Mouse (Mus musculus) CH12.LX (cell line): ENCODE data around the gene Dennd1a.

Source experiments
- BHLHE40 ChIP-seq: IDR thresholded peaks from 2 replicates; pipeline ENCODE4 v1.6.1; 2011; ENCODE audit warnings: mild to moderate bottlenecking, low read depth, low read length, improper control_type of control experiment
- CHD2 ChIP-seq: IDR thresholded peaks from 2 replicates; pipeline ENCODE4 v1.6.1; 2011; ENCODE audit warnings: low read length, improper control_type of control experiment
- CTCF ChIP-seq, 2 experiments: IDR thresholded peaks in 1 of 2; conservative IDR thresholded peaks in 1 of 2; 2 replicates each; pipeline ENCODE4 v1.5.1; 2011 to 2012; ENCODE audit warnings: low read depth in 2 of 2, low read length in 2 of 2, improper control_type of control experiment in 1 of 2, inconsistent platforms in 1 of 2, mild to moderate bottlenecking in 1 of 2, moderate library complexity in 1 of 2
- E2F4 ChIP-seq: IDR thresholded peaks from 2 replicates; pipeline ENCODE4 v1.6.1; 2011; ENCODE audit warnings: low read depth, low read length, improper control_type of control experiment; ENCODE audit not compliant: insufficient replicate concordance
- EP300 ChIP-seq: IDR thresholded peaks from 2 replicates; pipeline ENCODE4 v1.6.1; 2011; ENCODE audit warnings: low read length, improper control_type of control experiment
- MAFK ChIP-seq: IDR thresholded peaks from 2 replicates; pipeline ENCODE4 v1.6.1; 2011; ENCODE audit warnings: low read length, improper control_type of control experiment; ENCODE audit not compliant: insufficient replicate concordance
- NRF1 ChIP-seq: IDR thresholded peaks from 2 replicates; pipeline ENCODE4 v1.6.1; 2014; ENCODE audit warnings: low read depth, mild to moderate bottlenecking, inconsistent platforms, low read length, improper control_type of control experiment, moderate library complexity
- POLR2A ChIP-seq: IDR thresholded peaks from 2 replicates; pipeline ENCODE4 v1.6.1; 2011; ENCODE audit warnings: low read depth, mild to moderate bottlenecking, improper control_type of control experiment, low read length
- POLR2AphosphoS2 ChIP-seq: IDR thresholded peaks from 2 replicates; pipeline ENCODE4 v1.6.1; 2011; ENCODE audit warnings: low read depth, low read length, improper control_type of control experiment
- USF1 ChIP-seq: IDR thresholded peaks from 2 replicates; pipeline ENCODE4 v1.6.1; 2014; ENCODE audit warnings: low read depth, mild to moderate bottlenecking, inconsistent platforms, low read length, improper control_type of control experiment
- USF2 ChIP-seq: conservative IDR thresholded peaks from 2 replicates; pipeline ENCODE4 v1.6.1; 2011; ENCODE audit warnings: low read depth, low read length, improper control_type of control experiment
- ZC3H11A ChIP-seq: IDR thresholded peaks from 2 replicates; pipeline ENCODE4 v1.6.1; 2012; ENCODE audit warnings: low read depth, mild to moderate bottlenecking, inconsistent platforms, low read length, improper control_type of control experiment
- ZNF384 ChIP-seq: IDR thresholded peaks from 2 replicates; pipeline ENCODE4 v1.6.1; 2012; ENCODE audit warnings: low read depth, low read length, improper control_type of control experiment, inconsistent platforms

DNA sequence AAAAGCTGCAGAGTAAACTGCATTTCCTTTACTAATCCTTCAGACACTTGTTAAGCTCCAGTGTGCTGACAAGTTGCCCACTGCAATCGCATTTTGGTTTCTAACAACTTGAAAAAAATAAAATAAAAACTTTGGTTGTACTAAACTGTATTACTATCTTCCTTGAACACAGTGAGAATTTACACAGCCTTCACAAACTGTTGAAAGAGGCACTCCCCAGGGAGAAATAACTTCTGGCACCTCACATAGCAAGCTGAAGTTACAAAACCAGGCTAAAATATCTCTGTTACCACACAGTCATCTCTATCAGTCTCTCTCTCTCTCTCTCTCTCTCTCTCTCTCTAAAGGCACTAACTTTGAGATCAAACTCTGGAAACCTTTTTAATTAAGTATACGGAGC, 63.4 kb downstream of the Dennd1a start:
- no peak for TF ChIP-seq CTCF (conservative IDR thresholded peaks at IDR 0.05 in 1 of 2, IDR thresholded peaks at IDR 0.05 in 1 of 2; ENCODE audit: low read depth in 2 of 2, low read length in 2 of 2)
- no peak for TF ChIP-seq POLR2A
- no peak for TF ChIP-seq BHLHE40
- no peak for TF ChIP-seq EP300
- TF ChIP-seq USF2 = no peak
- no peak for TF ChIP-seq CHD2
- TF ChIP-seq ZNF384 = no peak
- no peak for TF ChIP-seq E2F4
- TF ChIP-seq NRF1 = no peak
- no peak for TF ChIP-seq MAFK
- no peak for TF ChIP-seq ZC3H11A
- no peak for TF ChIP-seq POLR2AphosphoS2
- no peak for TF ChIP-seq USF1
